Mouse (Mus musculus) cortical plate, adult 2 months (tissue): ENCODE measurements at regions not wholly inside any gene's neighbourhood (a gene's known extent, or its start where the extent isn't known, plus 50 kb on each side); places are given as distances from the start of the nearest gene placed in this dataset.

Experiments used
- H3K27ac ChIP-seq: fragments of 200-500 bp; 2 replicates; pipeline ENCODE4 v1.5.1; 2012; ENCODE audit warnings: low read length, control low read depth, inconsistent platforms; ENCODE audit not compliant: insufficient read depth
- H3K4me1 ChIP-seq: fragments of 200-500 bp; 2 replicates; pipeline ENCODE4 v1.6.1; 2011; ENCODE audit warnings: low read length; ENCODE audit not compliant: control insufficient read depth, insufficient read depth
- H3K4me3 ChIP-seq: fragments of 200-500 bp; 2 replicates; pipeline ENCODE4 v1.5.1; 2011; ENCODE audit warnings: mild to moderate bottlenecking, low read length, control low read depth; ENCODE audit not compliant: insufficient read depth
- CTCF ChIP-seq: fragments of 200-500 bp; IDR thresholded peaks from 2 replicates; pipeline ENCODE4 v1.5.1; 2011; ENCODE audit warnings: mild to moderate bottlenecking, control low read depth, low read length; ENCODE audit not compliant: insufficient read depth; ENCODE audit errors: extremely low read depth
- POLR2A ChIP-seq: fragments of 200-500 bp; IDR thresholded peaks from 2 replicates; pipeline ENCODE4 v1.6.1; 2011; ENCODE audit warnings: mild to moderate bottlenecking, low read length, control low read depth; ENCODE audit not compliant: insufficient read depth; ENCODE audit errors: extremely low read depth

DNA sequence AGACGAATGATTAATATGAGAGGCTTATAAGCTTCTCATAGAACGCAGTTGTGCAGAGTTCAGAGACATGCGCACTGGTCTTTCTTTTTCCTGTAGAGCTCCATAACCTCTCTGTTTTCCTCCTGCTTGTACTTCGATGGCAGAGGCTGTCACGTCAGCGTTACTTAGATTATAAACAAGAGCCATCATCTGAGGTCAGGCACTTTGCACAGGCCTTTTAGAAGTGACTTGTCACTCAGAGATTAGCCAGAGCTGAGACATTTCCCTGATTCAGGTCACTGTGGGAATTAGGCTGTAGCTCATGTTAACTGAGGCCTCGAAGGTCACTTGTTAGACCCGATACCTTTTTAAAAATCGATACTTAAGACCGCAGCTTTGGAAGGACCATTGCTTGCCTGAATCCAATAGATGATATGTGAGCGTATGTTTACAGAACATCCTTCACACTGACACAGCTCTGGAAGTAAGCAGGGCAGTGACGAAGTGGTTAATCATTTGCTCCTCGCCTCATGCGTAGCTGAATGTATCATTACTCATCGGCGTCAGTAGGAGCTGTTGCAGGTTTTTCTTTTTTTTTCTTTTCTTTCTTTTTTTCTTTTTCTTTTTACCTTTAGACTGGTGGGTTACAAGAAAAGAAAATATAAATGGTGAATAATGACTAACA is 193.9 kb upstream of the Cdh6 start:
- no peak for TF ChIP-seq POLR2A
- no peak for TF ChIP-seq CTCF
- Histone ChIP-seq H3K4me1 (no peaks in the 10 kb centered on the region), H3K4me3 (no peak overlapping the region), H3K27ac (no peak overlapping the region)

DNA sequence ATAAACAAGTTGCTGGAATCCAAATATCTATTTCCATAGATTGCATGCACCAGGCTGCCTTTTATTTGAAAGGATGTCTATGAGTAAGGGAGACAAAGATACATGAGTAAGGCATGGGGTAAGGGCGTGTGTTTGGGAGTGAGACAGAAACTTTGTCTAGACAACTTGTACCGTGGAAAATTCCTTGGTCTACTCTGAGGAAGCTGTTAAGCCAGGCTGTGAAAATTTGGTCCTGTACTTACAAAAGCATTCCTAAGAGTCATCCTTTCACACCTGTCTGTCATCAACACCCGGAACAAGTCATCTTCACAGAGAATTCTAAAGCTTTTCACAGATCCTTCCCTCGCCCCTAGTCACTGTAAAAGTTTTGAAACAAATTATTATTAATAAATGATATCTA is 193.1 kb upstream of the Cdh6 start:
- Histone ChIP-seq H3K4me1 (no peaks in the 10 kb centered on the region), H3K27ac (no peak overlapping the region), H3K4me3 (no peak overlapping the region)
- no peak for TF ChIP-seq CTCF
- TF ChIP-seq POLR2A, result no peak

DNA sequence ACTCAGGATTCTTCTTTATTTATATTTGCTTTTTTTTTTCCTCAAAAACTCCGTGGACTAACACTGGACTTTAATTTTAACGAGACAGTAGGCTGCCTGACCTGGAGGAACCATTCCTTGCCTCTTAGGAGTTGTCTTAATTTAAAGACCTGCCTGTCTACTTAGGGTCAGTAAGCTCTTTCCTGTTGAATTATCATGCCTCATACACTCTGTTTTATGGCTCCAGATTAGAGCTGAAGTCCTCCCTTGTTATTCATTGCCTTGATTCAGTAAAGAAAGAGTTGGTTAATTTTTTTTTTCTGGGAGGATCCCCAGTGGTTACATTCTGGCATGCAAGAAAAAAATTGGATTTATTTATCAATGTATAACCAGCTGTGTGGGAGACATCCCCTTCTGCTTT is 187.3 kb upstream of the Cdh6 start:
- Histone ChIP-seq H3K4me3 (no peak overlapping the region), H3K27ac (no peak overlapping the region), H3K4me1 (no peaks in the 10 kb centered on the region)
- TF ChIP-seq CTCF (no peak), POLR2A (no peak)

DNA sequence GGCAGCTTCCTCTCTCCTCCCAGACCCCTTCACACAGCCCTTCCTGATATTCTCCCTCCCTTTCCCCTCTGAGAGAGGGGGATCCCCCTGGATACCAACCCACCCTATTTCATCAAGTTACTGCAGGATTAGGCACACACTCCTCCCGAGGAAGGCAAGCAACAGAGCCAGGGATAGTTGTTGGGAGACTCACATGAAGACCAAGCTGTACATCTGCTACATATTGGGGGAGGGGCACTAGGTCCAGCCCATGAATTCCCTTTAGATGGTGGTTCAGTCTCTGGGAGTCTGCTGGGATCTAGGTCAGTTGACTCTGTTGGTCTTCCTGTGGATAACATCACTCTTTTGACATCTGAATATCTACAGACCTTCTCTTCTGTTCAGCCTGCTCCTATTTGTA is 185.6 kb upstream of the Cdh6 start:
- Histone ChIP-seq H3K27ac (no peak overlapping the region), H3K4me1 (no peaks in the 10 kb centered on the region), H3K4me3 (no peak overlapping the region)
- TF ChIP-seq POLR2A (no peak), CTCF (no peak)

DNA sequence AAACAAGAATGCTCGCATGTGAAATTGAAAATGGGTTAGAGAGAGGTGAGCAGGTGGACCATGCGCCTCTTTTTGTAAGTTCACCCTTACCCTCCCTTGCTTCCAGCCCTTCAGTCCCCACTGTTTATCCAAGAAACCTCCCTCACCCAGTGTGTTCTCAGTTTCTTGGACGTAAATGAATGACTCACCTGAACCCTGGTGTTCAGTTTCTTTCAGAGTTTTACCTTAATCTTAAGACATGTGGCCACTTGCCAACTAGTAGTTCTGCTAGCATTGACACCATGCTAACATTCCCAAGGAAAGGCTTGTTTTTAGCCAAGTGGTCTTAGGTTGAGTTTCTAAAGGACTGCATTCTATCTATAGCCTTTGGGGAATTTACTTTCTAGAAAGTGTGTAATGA is 176.8 kb upstream of the Cdh6 start:
- Histone ChIP-seq H3K4me3 (no peak overlapping the region), H3K4me1 (no peaks in the 10 kb centered on the region), H3K27ac (no peak overlapping the region)
- no peak for TF ChIP-seq CTCF
- no peak for TF ChIP-seq POLR2A

DNA sequence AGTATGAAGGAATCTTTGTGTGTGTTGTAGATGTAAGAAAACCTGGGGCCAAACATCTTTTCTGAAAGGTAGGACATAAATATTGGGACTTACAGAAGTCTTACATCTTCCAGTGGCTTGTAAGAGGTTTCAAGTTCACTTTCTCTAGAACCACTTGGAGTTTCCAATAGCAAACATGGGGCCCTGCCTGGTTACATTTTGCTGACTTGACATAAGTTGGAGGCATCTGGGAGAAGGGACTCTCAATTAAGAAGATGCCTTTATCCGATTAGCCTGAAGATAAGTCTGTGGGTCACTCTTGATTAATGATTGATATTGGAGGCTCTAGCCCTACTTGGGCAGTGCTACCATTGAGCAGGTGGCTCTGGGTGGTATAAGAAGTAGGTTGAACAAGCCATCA is 162.9 kb upstream of the Cdh6 start:
- TF ChIP-seq CTCF (no peak), POLR2A (no peak)
- H3K4me3 ChIP-seq, result no peak overlapping the region
- no peak overlapping the region for H3K27ac ChIP-seq
- H3K4me1 ChIP-seq, result no peaks in the 10 kb centered on the region

DNA sequence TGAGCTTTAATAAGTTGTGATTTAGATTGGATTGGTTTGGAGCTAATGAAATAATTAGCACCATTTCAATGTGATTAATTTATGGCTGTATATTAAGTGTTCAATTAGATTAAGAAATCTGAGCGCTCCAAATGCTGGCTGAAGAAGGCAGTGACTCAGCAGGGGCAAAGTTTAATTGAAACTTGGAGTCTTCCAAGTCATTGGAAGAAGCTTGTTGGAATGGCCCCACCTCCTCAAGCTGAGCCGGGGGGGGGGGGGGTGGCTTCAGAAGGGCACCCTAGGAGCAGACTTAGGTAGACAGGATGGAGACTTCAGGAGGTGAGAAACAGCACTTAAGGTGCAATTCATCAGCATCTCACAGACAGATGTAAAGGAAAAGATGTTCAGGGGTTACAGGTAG is 151.0 kb upstream of the Cdh6 start:
- TF ChIP-seq POLR2A (no peak), CTCF (no peak)
- Histone ChIP-seq H3K4me3 (no peak overlapping the region), H3K27ac (no peak overlapping the region), H3K4me1 (no peaks in the 10 kb centered on the region)

DNA sequence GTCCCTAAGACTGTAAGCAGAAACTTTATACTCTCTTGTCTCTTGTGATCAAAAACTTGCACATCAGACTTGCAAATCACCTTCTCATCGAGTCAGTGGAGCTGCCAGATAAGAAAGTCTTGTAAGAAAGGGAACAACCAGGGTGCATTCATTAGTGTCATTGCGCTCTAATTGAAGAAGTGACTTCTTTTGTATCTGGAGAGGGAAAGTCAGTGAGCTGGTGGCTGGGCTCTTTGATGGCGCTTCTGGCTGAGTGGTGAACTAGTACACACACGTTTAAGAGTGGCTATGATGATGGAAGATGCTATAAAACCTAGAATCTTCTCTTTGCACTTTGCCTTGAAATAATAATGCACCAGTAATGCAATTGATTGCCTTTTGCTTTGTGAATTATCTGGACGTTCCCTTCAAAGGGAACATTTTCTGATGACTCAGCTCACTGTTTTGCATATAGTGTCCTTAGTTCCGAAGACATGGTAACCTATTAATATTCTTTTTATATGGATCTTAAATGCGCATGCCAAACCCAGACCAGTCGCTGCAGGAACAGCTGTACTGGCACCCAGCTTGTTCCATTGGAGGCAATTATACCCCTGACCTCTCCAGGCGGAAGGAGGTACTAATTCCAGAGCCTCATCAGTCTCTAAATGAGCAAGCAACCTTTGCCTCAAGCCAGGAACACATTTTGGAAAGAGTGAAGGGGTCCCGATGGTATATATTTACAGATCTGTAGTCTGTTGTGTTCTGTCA is 147.3 kb upstream of the Cdh6 start:
- Histone ChIP-seq H3K27ac (no peak overlapping the region), H3K4me1 (no peaks in the 10 kb centered on the region), H3K4me3 (no peak overlapping the region)
- TF ChIP-seq POLR2A, result no peak
- no peak for TF ChIP-seq CTCF

DNA sequence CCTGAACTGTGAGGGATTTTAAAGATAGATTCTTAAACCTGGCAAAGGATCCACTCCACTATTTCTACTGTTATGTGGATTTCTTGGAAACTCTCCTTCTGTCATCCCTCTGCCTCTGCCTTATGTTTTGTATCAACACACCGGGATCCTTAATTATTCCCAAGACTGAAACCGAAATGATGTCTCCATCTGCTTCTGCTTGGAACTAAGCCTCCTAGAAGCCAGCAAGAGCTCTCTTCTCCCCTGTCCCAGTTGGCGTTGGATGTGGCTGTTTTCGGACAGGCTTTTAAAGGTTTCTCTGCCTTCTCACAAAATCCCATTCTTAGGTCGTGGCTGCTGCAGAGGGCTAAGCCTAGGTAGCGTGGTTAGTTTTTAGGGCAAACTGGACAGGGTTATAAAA is 131.1 kb upstream of the Cdh6 start:
- TF ChIP-seq CTCF, result no peak
- no peak for TF ChIP-seq POLR2A
- H3K4me3 ChIP-seq, result no peak overlapping the region
- H3K4me1 ChIP-seq, result no peaks in the 10 kb centered on the region; the same call in 1 of the 2 replicates
- no peak overlapping the region for H3K27ac ChIP-seq

DNA sequence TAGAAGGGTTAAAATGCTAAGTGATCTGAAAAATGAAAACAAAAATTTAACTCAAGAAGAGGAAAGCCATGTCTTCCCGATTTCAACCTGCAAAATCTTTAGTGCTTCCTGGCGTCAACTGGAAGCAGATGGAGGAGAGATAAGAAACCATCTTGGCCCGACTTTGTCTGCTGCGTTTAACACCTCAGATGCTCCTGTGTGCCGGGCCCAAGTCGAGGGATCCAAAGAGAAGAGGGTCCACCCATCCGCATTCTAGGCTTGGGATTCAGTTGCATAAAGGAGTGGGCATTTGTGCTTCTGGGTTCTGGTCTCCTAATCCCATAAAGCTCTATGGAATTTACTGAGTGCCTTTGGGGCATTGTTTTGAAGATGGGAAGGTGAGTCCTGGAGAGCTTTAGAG is 130.0 kb upstream of the Cdh6 start:
- H3K4me3 ChIP-seq, result no peak overlapping the region
- no peaks in the 10 kb centered on the region; the same call in 1 of the 2 replicates for H3K4me1 ChIP-seq
- TF ChIP-seq CTCF, result no peak
- no peak for TF ChIP-seq POLR2A
- H3K27ac ChIP-seq, result no peak overlapping the region

DNA sequence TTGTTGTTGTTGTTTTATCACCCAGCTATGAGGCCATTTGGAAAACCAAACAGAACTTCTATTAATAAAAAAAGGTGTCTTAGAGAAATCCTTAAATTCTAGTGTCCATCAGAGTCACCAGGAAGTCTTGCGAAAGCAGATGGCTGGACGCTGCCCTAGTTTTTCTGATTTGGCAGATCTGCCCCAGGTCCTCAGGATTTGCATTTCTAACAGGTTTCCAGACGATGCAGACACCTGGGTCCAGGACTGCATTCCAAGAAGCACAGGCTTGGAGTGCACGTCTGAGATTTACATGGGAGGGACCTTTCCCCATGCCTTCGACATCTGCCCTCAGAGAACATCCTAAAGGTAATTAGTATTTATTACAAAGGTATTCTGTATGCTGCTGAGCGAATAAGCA is 129.2 kb upstream of the Cdh6 start:
- Histone ChIP-seq H3K4me1 (no peaks in the 10 kb centered on the region; the same call in 1 of the 2 replicates), H3K27ac (no peak overlapping the region), H3K4me3 (no peak overlapping the region)
- TF ChIP-seq POLR2A (no peak), CTCF (no peak)
